Mouse (Mus musculus) ES-Bruce4 (cell line): ENCODE measurements around the gene Tex14. TPM values are rescaled to one million over a fixed set of nuclear protein-coding genes. Genes with fewer than 3 reads are reported as not detected.

ENCODE experiments used
- H3K27ac ChIP-seq: 2 replicates; pipeline ENCODE4 v1.5.1; 2012; ENCODE audit warnings: low read length, inconsistent platforms; ENCODE audit not compliant: insufficient read depth
- H3K27me3 ChIP-seq: 2 replicates; pipeline ENCODE4 v1.6.1; 2012; ENCODE audit warnings: mild to moderate bottlenecking, low read length, inconsistent platforms; ENCODE audit not compliant: control insufficient read depth, poor library complexity, insufficient read depth, severe bottlenecking
- H3K36me3 ChIP-seq: 2 replicates; pipeline ENCODE4 v1.6.1; 2012; ENCODE audit warnings: inconsistent platforms, mild to moderate bottlenecking, low read length, moderate library complexity; ENCODE audit not compliant: control insufficient read depth, poor library complexity, insufficient read depth, severe bottlenecking
- H3K4me1 ChIP-seq: one replicate; pipeline ENCODE4 v1.8.1; 2011; ENCODE audit warnings: low read length; ENCODE audit not compliant: control insufficient read depth, insufficient read depth
- H3K4me3 ChIP-seq: 2 replicates; pipeline ENCODE4 v1.5.1; 2011; ENCODE audit warnings: low read depth, mild to moderate bottlenecking, low read length
- H3K9ac ChIP-seq: 2 replicates; pipeline ENCODE4 v1.6.1; 2012; ENCODE audit warnings: low read depth, mild to moderate bottlenecking, inconsistent platforms; ENCODE audit not compliant: poor library complexity, severe bottlenecking
- H3K9me3 ChIP-seq: replicated peaks from 2 replicates; pipeline ENCODE4 v1.6.1; 2012; ENCODE audit warnings: mild to moderate bottlenecking, low read length, inconsistent platforms; ENCODE audit not compliant: control insufficient read depth, poor library complexity, insufficient read depth, severe bottlenecking
- CTCF ChIP-seq: IDR thresholded peaks from one replicate; pipeline ENCODE4 v1.8.1; 2011; ENCODE audit warnings: low read depth, low read length
- EP300 ChIP-seq: IDR thresholded peaks from 2 replicates; pipeline ENCODE4 v1.6.1; 2011; ENCODE audit warnings: low read depth, low read length; ENCODE audit not compliant: insufficient read depth
- POLR2A ChIP-seq: IDR thresholded peaks from one replicate; pipeline ENCODE4 v1.8.1; 2011; ENCODE audit warnings: low read length; ENCODE audit not compliant: insufficient read depth
- polyA plus RNA-seq: library from polyadenylated mRNA; stranded (reverse); fragments of >200 nt; gene quantifications from 2 replicates; pipeline ENCODE4 v1.2.4, GENCODE M21; 2011; ENCODE audit warnings: low read depth; ENCODE audit not compliant: missing spikeins, insufficient read depth, insufficient read length

Tex14 gene
- polyA plus RNA-seq, 1 experiment: 15.9 TPM

GRCm38 (mm10) chr11:87574520-87575180, 169.8 kb downstream of the Tex14 start:
- Histone ChIP-seq H3K4me1 (peaks cover 8% of the 10 kb centered on the region), H3K36me3 (no peaks in the 10 kb centered on the region), H3K27me3 (no peaks in the 10 kb centered on the region), H3K4me3 (no peak overlapping the region), H3K9me3 (no peaks in the 10 kb centered on the region), H3K27ac (no peak overlapping the region), H3K9ac (no peak overlapping the region)
- TF ChIP-seq CTCF (no peak), EP300 (no peak), POLR2A (no peak)

GRCm38 (mm10) chr11:87577601-87578248, 172.9 kb downstream of the Tex14 start:
- Histone ChIP-seq H3K4me1 (peaks cover 6% of the 10 kb centered on the region), H3K9ac (0 out of 2 replicates have a peak overlapping the region, but pooled peaks have one; percentile 20), H3K27ac (no peak overlapping the region), H3K27me3 (no peaks in the 10 kb centered on the region), H3K4me3 (peak overlapping the region; percentile 65; the same call in 1 of the 2 replicates), H3K36me3 (no peaks in the 10 kb centered on the region), H3K9me3 (no peaks in the 10 kb centered on the region)
- TF ChIP-seq POLR2A: no peak
- TF ChIP-seq EP300: no peak
- no peak for TF ChIP-seq CTCF

GRCm38 (mm10) chr11:87578249-87578962, 173.5 kb downstream of the Tex14 start:
- TF ChIP-seq EP300 (no peak), POLR2A (no peak), CTCF (no peak)
- peak overlapping the region; percentile 20; the same call in 1 of the 2 replicates for H3K9ac ChIP-seq
- H3K4me3 ChIP-seq: peak overlapping the region; percentile 65
- no peak overlapping the region for H3K27ac ChIP-seq
- H3K4me1 ChIP-seq: peaks cover 6% of the 10 kb centered on the region
- H3K9me3 ChIP-seq: no peaks in the 10 kb centered on the region
- no peaks in the 10 kb centered on the region for H3K27me3 ChIP-seq
- no peaks in the 10 kb centered on the region for H3K36me3 ChIP-seq

GRCm38 (mm10) chr11:87578963-87579601, 174.2 kb downstream of the Tex14 start:
- Histone ChIP-seq H3K27me3 (no peaks in the 10 kb centered on the region), H3K4me1 (peaks cover 6% of the 10 kb centered on the region), H3K9me3 (no peaks in the 10 kb centered on the region), H3K4me3 (peak overlapping the region; percentile 65), H3K9ac (no peak overlapping the region), H3K36me3 (no peaks in the 10 kb centered on the region), H3K27ac (no peak overlapping the region)
- TF ChIP-seq POLR2A: no peak
- TF ChIP-seq EP300: no peak
- no peak for TF ChIP-seq CTCF

GRCm38 (mm10) chr11:87579713-87580112, 174.8 kb downstream of the Tex14 start:
- Histone ChIP-seq H3K9ac (no peak overlapping the region), H3K27me3 (no peaks in the 10 kb centered on the region), H3K9me3 (no peaks in the 10 kb centered on the region), H3K4me3 (no peak overlapping the region), H3K27ac (no peak overlapping the region), H3K36me3 (no peaks in the 10 kb centered on the region), H3K4me1 (peaks cover 6% of the 10 kb centered on the region)
- TF ChIP-seq POLR2A (no peak), EP300 (no peak), CTCF (no peak)
